Mouse (Mus musculus) liver, adult 2 months (tissue): ENCODE results near the gene Ckap4.

Experiments used
- CTCF ChIP-seq: fragments of 200-500 bp; IDR thresholded peaks from 2 replicates; pipeline ENCODE4 v1.5.1; 2011; ENCODE audit warnings: low read depth, low read length, control low read depth
- POLR2A ChIP-seq: fragments of 200-500 bp; IDR thresholded peaks from 2 replicates; pipeline ENCODE4 v1.6.1; 2011; ENCODE audit warnings: low read length, control low read depth; ENCODE audit not compliant: insufficient read depth; ENCODE audit errors: extremely low read depth

GRCm38 (mm10) chr10:84526488-84526887 lies 7.4 kb downstream of the Ckap4 start:
- TF ChIP-seq POLR2A, result no peak
- TF ChIP-seq CTCF, result no peak
